Mouse (Mus musculus) thymus, adult 18-20 months (tissue): ENCODE data around the gene Acrbp.
"Not testable (repeated sequence)": the region's sequence is repeated elsewhere in the genome, so short reads cannot be mapped to it uniquely, and the experiment has no call there.

ENCODE experiments used
- DNase-seq, 2 experiments: peaks; one replicate each; pipeline ENCODE4 v3.0.0; 2022; ENCODE audit warnings: mixed read lengths in 2 of 2

The Acrbp gene

DNA sequence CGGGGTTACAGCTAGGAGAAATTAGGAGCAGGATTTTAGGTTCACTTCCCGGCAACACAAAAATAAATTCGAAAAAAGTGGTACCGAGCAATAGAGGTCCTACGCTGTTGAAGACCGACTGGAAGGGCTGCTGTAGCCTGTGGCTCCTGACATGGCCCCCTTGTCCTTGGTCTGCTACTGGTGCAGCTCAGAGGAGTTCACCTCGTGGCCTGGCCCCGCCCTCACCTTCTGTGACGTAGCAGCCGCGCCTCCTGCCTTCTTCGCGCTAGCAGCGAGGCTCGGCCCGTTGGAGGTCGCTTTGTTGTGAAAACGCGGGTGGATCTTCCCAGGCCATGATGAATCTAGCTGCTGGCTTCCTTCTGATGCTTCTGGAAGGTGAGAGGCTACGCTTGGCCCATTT is at the start of gene Acrbp:
Acrbp (plus strand) TSS at position 12 of the 400 bp plus-strand sequence.
- DNase-seq: no peak

GRCm38 (mm10) chr6:125003706-125004105 is 45.8 kb upstream of the Acrbp start:
- no peak for DNase-seq

- DNase-seq: no peak
These were observed 44.4 kb upstream of the Acrbp start for GRCm38 (mm10) chr6:125005086-125005485.

GRCm38 (mm10) chr6:125008060-125008459 is 41.4 kb upstream of the Acrbp start:
- DNase-seq: no peak

DNA sequence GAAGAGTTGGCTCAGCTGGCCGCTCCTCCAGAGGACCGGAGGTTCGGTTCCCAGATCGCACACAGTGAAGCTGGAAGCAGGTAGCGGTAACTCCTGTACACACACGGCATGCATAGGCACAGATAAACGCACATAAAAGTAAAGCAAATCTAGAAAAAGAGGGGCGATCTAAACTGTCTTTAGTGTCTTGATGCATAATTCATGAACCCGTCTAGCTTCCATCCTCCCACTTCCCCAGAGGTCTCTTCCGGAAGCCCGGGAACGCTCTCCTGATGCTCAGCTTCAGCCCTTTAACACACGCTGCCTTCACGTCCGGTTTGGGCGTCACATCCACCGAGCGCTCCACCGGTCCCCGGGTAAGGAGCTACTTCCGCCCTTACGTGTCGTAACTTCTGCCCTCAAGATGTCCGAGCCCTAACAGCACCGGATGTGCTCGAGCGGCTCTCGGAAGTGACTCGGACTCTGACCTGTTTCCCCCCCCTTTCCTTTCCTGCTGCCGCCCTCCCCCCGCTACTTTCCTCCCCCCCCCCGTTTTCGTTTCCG is 40.8 kb upstream of the Acrbp start:
- DNase-seq: peak; percentile 97 to 99

GRCm38 (mm10) chr6:125009129-125009180 is 40.5 kb upstream of the Acrbp start, which contains the start of gene Zfp384:
Gene Zfp384 (plus strand): TSS chr6:125009145.
- no peak for DNase-seq

GRCm38 (mm10) chr6:125009181-125010073 is 40.1 kb upstream of the Acrbp start:
- DNase-seq: peak; percentile 73 to 79

GRCm38 (mm10) chr6:125017682-125018081 is 31.8 kb upstream of the Acrbp start:
- DNase-seq: no peak

DNA sequence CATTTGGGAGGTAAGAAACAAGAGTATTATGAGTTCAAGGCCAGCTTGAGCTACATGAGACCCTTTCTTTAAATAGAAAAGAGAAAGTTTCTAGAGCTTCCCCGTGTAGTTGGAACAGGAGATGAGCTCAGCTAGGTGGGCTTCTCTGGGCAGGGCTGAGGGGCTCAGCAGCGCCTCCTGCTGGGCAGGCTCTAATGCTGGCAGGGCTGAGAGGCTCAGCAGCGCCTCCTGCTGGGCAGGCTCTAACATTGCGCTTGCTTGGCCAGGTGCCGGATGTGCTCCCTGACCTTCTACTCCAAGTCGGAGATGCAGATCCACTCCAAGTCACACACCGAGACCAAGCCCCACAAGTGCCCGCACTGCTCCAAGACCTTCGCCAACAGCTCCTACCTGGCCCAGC is 19.0 kb upstream of the Acrbp start:
- not testable (repeated sequence) for DNase-seq

GRCm38 (mm10) chr6:125031604-125032003 is 17.9 kb upstream of the Acrbp start:
- DNase-seq: no peak

DNA sequence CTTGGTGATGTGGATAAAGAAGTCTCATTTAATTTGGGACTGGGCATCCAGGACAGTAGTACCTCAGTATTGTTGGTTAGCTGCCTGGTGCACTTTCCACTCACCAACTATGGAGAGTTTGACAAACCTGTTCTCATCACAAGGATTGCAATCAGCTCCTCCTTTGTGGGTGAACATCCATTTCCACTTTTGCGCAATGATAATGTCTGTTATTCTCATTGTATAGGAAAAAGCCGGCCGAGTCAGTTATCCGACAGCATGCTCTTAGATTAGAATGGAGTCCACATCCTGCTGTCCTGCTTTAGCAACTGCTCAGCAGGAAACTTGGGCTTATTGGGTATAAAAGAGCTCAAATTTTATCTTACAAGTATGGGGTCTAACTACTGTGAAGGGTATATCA is 10.8 kb upstream of the Acrbp start:
- no peak for DNase-seq

DNA sequence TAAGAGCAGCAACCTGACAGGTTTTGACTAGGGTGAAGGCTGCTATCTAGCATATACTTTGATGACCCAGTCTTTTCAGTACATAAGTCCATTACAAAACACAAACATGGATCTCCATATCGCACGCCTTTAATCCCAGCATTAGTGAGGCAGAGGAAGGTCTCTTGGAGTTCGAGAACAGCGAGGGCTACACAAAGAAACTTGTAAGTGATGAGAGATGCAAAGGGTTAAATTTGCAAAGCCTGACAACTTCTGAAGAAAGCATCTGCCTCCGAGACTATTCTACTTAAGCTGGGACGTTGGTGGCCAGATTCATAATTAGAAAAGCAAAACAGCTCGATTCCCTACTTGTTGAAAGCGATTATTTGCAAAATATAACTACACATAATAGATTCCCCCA is 10.4 kb upstream of the Acrbp start:
- DNase-seq: no peak

DNA sequence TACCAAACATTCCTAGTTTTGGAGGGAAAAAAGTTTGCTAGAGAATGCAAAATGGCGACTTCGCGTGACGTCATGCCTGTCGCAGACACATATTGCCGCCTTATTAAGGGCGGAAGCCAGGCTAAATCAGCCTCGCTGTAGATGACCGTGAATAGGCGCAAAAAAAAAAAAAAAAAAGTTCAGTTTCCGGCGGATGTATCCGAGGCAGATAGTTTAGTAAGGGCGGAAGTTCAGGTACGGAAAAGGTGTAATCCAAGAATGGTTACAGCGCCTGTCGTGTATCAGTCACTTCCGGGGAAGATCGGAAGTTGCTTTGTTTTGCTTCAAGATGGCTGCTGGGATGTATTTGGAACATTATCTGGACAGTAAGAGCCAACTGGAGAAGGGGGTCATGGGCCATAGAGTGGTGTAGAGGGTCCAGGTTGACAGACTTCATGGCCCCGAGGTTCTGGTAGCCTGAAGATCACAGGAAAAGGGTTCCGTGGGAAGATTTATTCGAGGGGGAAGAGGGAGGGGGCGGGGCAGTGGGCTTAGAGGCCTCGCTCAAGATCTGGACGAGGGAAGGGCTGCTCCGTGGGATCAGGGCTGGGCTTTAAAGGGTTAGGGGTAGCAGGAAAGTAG is 9.8 kb upstream of the Acrbp start, which contains the start of gene Ing4:
Ing4 (plus strand) TSS at position 228 of the 621 bp plus-strand sequence.
- DNase-seq: peak; percentile 78 to 86

- DNase-seq: no peak
These were observed 9.3 kb upstream of the Acrbp start for GRCm38 (mm10) chr6:125040221-125040620.

DNA sequence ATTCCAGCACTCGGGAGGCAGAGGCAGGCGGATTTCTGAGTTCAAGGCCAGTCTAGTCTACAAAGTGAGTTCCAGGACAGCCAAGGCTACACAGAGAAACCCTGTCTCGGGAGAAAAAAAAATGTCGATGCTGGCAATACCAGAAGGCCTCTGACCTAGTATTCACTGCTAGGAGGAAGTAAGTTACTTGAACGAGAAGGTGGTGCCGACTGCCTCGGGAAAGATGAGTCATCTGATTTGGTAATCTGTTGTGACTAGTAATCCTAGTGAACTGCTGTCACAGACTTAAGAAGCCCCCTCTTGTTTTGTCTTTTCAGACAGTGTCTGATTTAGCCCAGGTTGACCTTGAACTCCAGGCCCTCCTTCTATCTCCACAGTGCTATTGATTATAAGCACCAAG is 8.4 kb upstream of the Acrbp start:
- DNase-seq: no peak

DNA sequence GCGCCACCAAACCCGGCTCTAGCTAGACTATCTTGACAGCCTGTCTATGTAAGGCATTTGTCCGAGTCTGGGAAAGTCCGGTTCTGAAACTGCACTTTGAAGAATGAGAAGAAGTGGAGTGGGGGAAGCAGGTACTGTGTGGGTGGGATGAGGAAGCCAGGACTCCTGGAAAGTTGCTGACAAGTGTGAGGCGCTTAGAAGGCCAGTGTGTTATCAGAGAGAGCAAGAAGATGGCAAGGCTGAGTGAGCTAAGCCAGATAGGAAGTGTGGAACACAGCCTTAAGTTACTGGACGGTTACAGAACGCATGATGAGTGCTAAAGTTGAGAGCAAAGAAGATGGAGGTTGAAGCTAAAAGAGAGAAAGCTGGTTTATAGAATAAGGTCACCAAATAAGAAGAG is 7.4 kb upstream of the Acrbp start:
- no peak for DNase-seq

DNA sequence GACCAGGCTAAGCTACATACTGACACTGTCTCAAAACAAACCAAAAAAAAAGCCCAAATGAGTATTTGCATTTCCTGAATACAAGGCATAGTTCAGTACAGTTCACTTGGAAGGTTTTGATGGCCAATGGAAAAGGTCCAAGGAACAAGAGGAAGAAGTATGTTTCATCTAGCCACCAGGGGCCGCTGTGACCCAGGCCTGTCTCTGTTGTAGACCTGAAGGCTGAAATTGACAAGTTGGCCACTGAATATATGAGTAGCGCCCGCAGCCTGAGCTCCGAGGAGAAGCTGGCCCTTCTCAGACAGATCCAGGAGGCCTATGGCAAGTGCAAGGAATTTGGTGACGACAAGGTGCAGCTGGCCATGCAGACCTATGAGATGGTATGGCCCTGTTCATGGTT is 2.8 kb upstream of the Acrbp start:
- DNase-seq: peak in 1 of 2 experiments; percentile 44

DNA sequence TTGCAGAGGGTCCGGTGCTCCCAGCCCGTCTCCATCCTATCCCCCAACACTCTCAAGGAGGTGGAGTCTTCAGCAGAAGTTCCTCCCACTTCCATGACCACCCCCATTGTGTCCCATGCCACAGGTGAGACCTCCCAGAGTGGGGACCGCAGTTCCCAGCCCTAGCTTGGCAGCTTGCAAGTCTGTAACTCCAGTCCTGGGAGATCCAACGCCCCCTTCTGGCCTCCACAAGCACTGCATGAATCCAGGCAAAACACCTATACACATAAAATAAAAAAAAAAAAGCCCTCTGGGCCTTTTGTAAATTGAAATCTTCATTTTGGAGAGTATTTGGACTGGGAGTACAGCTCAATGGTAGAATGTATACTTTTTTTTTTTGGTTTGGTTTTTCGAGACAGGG is 1.7 kb downstream of the Acrbp start:
- DNase-seq: no peak

DNA sequence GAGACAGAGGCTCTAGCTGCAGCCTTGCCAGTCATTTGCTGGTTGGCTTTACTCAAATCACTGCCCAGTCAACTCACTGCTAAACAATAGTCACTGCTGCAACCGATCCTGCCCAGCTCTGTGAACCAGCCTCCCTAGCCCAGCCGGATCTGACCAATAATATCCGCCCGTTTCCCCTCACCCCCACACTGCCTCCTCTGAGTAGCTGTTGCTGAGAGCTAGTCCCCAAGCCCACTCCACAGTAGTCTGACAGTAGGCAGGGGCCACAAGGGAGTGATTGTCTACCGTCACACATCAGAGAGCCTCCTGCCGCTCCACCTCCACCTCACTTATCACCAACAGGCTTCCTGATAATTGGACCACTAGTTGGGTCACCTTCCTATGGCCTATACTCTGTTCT is 12.0 kb downstream of the Acrbp start:
- DNase-seq: no peak

DNA sequence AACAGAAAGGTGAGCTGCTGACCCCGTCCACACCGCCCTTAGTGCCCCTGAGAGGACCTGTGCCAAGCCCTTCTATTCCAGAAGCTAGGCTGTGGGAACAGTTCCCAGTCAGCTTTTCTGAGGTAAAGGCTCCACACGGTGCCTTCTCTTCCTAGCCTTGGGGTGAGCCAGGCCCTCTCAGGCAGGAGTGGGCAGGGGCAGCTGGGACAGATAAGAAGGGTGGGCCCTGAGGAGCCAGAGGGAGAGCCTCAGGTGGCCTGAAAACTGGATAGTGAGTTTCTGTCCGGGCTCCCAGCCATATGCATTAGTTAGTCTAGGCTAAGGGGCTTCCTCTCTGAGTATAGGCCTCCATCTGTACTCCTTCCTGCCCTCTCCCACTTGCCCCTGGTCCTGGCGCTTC is 13.0 kb downstream of the Acrbp start:
- DNase-seq: no peak

GRCm38 (mm10) chr6:125063906-125064305 is 14.4 kb downstream of the Acrbp start:
- no peak for DNase-seq

DNA sequence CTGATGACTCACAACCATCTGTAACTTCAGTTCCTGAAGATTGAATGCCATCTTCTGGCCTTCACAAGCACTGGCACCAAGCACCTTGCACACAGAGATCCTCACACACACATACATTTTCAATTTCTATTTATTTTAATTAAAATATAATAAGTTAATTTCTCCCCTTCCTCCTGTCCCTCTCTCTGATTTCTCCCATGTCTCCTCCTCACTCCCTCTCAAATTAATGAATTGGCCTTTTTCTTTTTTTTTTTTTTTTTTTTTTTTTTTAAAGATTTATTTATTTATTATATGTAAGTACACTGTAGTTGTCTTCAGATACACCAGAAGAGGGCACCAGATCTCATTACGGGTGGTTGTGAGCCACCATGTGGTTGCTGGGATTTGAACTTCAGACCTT is 15.7 kb downstream of the Acrbp start:
- not testable (repeated sequence) for DNase-seq

DNA sequence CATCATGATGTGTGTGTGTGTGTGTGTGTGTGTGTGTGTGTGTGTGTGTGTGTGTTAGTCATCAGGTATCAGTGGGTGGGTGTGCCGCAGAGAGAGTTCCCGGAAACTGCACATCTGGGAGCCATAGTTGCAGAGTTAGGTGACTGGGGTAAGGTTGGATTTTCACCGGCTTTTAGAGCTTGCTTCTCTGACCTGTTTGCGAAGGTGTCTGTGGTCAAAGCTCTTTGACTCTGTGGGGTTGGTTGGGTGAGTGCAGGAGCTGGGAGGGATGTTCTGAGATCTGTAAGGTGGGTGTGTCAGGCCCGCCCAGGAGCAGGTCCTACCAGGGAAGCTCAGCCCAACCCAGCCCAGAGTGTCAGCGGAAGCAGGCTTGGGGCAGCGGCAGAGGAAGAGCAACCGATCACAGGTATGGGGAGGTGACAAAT is 18.1 kb downstream of the Acrbp start, which contains the start of gene Lpar5:
Lpar5 (plus strand) TSS at position 350 of the 425 bp plus-strand sequence.
- no peak for DNase-seq

GRCm38 (mm10) chr6:125071170-125071895 is 21.8 kb downstream of the Acrbp start:
- DNase-seq: peak; percentile 54 to 64
